Mouse (Mus musculus) bone marrow macrophage, adult 2 months (primary cell): ENCODE results near the gene Tekt3.

ENCODE experiments used
- CTCF ChIP-seq: IDR thresholded peaks from 2 replicates; pipeline ENCODE4 v1.5.1; 2012; ENCODE audit warnings: low read depth, mild to moderate bottlenecking, low read length, moderate library complexity
- POLR2A ChIP-seq: IDR thresholded peaks from 2 replicates; pipeline ENCODE4 v1.6.1; 2012; ENCODE audit warnings: mild to moderate bottlenecking, low read depth, low read length, borderline replicate concordance

DNA sequence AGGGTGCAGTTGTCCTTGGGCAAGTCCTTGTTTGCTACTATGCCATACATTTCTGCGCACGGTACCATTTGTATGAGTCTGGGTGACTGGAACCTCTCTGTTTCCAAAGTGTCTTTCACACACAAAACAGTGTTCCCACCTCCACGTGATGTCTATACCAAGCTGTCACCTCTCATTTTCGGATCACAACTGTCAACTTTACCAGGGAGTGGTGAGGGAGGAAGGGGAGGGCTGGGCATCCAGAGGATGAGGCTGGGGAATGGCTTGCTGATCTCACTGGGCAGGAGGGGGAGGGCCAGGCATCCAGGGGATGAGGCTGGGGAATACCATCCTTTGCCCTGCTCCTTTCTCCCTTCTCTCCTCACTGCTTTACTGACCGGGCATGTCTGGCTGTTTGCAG, 72.6 kb downstream of the Tekt3 start:
- TF ChIP-seq POLR2A (no peak), CTCF (no peak)
